Mouse (Mus musculus) bone marrow, adult 2 months (tissue): ENCODE data around the gene Copb1.

Experiments
- CTCF ChIP-seq: fragments of 200-500 bp; IDR thresholded peaks from 2 replicates; pipeline ENCODE4 v1.5.1; 2011; ENCODE audit warnings: low read length, control low read depth; ENCODE audit not compliant: control insufficient read depth, insufficient read depth
- POLR2A ChIP-seq: fragments of 200-500 bp; IDR thresholded peaks from 2 replicates; pipeline ENCODE4 v1.6.1; 2011; ENCODE audit warnings: low read depth, mild to moderate bottlenecking, control low read depth, low read length, borderline replicate concordance; ENCODE audit not compliant: control insufficient read depth

DNA sequence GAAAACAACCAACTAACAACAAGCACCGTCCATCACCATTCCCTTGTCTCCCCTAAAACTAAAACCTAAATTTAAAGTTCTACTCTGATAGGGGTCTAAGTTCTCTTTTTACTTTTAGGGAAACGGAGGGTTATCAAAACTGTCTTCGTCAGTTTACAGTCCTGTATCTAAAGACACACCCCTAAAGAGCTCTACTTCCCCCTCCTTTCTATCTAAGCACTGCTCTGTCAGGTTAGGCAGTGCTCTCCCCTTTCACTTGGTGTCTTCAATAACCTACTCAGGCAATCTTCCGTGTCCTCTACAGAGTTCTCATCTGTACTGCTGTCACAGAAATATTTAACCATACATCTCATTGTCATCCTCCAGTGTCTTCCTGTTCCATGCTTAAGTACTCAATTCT, 34.1 kb downstream of the Copb1 start:
- TF ChIP-seq CTCF (no peak), POLR2A (no peak)
